Mouse (Mus musculus) heart, postnatal 0 days (tissue): ENCODE measurements around the gene Ifna1.

Experiments
- CTCF ChIP-seq: IDR thresholded peaks from 2 replicates; pipeline ENCODE4 v1.5.1; 2016; ENCODE audit warnings: antibody characterized with exemption, control low read depth, low read depth
- EP300 ChIP-seq: IDR thresholded peaks from 2 replicates; pipeline ENCODE4 v1.6.1; 2016; ENCODE audit warnings: antibody characterized with exemption, low read depth

DNA sequence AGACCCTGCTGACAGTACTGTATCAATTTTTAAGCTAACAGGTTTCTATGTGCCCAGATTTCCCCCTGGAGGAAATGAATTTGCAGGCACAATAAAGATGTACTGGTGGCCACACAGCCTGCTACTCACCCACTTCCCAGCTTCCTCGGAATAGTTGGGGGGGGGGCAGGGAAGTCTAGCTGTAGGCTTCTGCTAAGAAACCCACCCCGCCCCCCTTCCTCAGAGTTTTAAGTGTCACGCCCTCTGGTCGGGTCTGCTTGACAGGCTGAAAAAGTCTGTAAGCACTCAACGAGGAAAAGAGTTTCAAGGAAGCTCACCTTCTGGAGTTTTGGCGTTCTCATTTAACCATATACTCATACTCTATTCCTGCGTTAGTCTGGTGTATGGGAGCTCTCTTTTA is 13.4 kb downstream of the Ifna1 start:
- TF ChIP-seq CTCF (no peak), EP300 (no peak)
